Mouse (Mus musculus) embryo, embryonic 10.5 days (tissue): ENCODE measurements around the gene She.

Experiments used
- DNase-seq: peaks from one replicate; pipeline ENCODE4 v3.0.0-alpha.2; 2015; ENCODE audit warnings: low spot score

The She gene

DNA sequence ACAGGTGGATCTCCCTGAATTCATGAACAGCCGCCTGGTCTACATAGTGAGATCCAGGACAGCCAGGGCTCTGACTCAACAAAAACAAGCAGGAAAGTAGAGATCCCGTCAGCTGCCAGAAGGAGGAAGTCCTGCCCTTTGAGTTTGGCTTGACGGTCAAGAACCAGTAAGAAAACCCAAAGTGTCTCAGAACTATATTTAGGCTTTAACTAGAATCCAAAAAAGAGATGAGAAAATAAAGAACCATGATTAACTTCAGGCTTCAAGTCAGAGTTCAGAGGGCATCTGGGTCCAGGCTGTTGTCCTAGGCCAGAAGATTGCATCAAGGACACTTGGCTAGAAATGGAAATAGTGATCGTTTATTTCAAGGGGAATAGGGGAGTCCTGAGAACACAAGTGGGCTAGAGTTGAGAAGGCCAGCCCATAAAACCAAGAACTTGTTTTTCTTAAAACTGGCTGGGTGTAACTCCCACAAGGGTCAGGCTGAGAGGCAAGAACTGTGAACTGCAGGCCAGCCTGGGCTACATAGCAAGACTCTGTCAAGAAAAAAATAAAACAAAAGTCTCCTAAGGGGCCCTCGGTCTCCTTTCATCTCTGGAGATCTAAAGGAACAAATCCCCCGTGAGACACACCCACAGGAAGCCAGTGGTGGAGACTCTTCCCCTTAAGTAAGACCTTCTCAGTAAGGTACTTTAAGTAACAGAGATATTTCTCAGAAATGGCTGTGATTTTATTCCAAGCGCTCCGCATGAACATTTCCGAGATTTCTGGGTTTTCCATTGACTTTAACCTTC lies 32.7 kb downstream of the She start:
- no peak for DNase-seq

DNA sequence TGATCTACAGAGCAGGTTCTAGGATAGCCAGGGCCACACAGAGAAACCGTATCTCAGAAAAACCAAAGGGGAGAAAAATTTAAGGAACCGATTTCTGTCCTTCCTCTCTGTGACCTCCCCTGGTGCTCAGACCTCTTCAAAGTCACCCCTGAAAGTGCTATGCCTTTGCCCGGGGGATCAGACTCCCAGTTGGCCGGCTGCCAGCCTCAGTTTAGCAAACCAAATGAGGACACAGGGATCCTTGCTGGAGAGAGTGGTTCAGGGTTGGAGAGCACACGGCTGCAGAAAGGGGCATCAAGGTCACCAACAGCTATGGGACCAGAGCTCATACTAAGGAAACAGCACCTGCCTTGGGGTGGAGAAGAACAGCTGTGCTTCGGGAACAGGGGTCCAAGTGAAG lies 33.9 kb downstream of the She start:
- DNase-seq = no peak

DNA sequence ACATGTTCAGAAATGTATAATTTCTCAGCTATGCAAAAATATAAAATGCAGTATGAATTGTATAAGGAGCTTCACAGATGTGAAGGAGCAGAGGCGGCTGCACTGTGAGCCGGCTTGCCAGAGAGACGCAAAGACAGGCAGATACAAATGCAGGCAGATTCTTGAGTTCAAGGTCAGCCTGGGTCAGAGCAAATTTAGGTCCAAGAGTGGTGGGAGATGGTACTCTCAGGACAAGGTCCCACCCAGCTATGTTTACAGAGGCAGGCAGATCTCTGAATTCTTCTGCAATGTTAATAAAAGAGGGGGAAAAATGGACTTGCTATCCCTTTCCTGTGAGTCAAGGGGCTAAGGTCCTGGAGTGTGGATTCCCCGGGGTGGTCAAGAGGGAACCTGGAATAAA lies 34.6 kb downstream of the She start:
- no peak for DNase-seq

DNA sequence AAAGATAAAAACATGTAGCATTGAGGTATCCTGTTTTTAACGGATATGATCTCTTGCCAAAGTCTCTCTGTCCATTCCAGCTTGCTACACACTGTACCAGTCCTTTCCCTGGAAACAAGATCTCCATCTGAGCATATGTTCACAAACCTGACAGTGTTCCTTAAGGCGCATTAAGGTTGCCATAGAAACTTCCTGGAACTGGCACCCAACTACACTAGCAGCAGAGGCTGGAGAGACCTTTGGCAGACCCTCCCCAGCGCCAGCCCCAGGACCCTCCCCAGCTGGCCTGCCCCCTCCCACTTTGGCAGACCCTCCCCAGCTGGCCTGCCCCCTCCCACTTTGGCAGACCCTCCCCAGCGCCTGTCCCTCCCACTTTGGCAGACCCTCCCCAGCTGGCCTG lies 36.5 kb downstream of the She start:
- DNase-seq = no peak

DNA sequence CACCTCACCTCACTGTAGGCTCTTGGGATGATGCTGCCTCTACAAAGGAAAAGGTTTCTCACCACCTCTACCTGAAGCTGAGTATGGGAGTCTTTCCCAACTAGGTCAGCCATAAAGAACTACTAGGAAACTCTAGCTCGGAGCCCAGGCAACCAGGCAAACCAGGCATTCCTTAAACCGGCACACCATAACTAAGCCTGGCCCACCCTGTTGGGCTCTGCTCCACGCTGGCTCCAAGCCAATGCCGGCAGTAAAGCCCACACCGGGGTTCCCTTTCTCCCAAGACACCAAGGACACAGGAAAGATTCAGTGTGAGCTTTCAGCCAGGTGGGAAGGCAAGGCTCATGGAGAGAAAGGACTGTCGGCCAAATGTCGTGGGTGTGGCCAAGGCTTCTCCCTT lies 37.2 kb downstream of the She start:
- peak; percentile 33 for DNase-seq

DNA sequence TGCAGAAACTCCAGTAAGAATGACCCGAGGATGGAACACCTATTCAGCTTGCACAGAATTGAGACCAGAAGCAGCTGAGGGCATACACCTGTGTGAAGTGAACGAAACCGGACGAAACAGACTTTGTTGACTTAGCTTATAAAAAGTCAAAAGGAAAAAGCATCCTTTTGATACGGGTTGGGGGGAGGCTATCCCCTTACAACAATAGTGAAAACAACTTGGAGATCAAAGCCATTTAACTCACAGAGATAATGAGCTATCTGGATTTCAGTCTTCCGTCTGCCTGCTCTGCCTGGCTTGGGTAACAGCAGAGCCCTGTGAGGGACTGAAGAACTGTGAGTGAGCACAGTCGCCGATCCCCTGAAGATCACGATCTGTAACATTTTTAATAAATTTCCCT lies 37.8 kb downstream of the She start:
- DNase-seq = no peak

DNA sequence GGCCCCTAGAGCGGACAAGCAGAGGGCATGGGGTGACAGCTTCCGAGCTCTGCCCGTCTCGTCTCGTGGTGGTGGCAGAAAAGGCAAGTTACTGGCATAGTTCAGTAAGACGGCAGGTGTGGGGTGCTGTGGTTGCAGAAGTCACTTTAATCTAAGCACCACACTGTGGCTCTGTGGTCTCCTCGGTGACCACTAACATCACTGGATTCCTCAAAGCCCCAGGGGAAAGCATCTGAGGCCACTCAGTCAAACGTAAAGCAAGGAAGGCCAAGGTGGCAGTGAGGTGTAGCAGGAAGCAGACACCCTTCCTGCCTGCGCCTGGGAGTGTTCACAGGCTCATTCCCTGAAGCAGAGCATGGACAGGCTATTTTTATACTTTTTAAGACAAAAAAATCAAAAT lies 38.4 kb downstream of the She start:
- DNase-seq = no peak

DNA sequence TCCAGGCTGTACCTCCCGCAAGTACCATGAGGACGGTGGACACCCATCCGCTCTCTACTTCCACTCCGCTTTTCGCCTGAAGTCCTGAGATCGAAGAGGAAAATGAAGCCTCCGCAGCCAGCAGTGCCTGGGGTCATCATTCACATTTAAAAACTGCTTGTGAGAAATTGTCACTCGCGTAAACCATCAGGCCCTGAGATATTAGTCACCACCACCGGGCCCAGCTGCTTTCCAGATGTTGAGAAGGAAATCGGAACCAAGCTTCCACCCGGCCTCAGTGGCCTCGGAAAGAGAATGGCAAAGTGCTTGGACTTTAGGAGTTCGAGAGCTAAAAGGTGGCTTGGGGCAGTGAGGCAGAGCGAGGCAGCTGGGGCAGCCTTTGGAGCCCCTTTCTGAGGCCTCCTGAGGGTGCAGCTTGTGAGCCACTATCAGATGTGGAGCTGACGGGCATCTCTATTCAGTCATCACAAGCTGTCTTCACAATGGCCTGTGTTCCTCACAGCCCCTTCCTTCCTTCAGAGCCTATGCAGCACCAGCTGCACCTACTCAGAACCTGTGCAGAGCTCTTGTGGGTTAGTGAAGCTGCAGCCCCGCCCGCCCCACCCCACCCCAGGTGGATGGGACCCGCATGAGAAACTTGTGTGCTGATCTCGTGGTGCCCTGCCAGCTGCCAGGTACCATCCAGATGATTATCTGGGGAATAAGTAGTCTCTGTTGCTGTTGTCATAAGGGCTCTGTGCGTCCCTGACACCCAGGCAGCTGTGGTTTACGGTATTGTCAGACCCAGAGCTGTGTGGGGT lies 39.5 kb downstream of the She start:
- DNase-seq = no peak

DNA sequence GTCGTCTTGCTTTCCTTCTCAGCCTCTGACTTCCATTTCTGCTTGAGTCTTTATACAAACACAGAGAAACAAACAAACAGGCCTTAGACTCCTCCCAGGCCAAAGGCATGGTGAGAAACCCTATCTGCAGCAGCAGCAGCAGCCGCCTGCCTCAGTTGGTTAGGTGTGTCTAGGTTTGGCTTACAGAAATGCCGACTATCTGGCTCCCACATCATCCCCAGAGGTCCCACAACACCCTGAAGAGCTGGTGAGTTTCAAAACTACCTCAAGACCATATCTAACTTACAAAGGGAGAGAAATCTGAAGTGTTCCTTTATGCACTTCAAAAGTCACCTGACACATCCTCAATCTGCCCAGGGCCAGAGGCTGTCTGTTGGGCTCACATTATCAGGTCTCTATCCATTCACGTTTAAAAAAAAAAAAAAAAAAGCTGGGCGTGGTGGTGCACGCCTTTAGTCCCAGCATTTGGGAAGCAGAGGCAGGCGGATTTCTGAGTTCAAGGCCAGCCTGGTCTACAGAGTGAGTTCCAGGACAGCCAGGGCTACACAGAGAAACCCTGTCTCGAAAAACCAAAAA lies 40.3 kb downstream of the She start:
- no peak for DNase-seq

DNA sequence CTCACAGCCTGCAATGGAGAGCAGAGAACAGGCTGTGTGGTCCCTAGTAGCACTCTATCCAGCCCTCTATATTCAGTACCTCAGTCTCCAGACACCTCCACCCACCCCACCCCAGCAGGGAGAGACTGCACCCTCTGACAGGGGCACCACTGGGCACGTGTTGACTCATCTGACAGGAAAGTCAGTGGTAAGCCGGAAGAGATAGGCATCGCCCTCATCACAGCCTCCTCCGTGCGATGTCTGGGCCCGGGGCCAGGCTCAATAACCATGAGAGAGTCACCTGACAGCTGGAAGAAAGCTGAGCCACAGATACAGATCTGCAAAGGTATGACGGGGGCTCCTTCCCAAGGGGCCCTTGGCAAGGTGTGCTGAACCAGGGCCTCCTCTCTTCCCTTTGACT lies 41.0 kb downstream of the She start:
- no peak for DNase-seq

DNA sequence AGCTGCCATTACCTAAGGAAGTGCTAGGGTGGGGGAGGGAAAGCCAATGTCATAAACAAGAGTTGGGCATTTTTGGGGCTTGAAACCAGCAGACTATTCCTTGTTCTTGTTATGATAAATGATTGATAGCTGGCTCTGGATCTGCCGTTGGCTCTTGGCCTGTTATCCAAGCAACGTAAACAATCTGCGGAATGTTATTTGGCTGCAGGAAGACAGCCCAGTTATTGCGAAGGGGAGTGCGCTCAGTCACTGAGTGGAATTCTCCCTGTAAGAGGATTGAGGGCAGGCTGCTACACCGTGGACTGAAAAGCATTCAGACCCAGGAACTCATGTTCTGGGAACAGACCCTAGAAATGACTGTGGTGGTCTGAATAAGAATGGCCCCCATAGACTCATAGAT lies 41.5 kb downstream of the She start:
- no peak for DNase-seq

DNA sequence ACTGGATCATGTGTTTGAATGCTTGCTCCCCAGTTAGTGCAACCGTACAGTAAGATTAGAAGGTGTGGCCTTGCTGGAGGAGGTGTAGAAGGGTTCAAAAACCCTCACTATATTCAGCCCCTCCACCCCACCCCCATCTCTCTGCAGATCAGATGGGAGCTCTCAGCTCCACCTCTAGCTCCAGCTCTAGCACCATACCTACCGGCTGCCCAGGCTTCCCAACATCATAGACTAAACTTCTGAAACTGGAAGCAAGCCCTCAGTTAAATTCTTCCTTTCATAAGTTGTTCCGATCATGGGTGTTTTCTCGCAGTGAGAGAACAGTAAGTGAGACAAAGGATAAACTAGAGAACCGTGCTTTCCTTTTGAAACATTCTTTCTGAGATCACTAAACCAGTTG lies 42.9 kb downstream of the She start:
- no peak for DNase-seq

DNA sequence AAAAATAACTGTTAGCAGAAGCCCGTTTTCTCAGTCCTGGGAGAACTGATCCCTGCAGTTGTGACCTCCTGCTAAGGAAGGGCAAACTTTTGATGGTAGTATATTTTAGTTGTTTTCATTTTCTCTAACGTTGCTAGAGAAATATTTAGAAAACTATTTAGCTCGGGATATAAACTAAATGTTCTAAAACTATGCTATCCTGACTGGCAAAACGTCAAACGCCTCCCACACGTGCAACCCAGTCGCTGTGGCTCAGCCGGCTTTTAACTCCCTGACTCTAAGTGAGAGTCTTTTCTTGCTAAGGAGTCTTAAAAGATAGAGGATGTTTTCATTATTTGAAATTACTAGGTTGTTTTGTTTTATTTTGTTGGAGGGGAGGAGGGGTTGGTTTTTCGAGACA lies 43.9 kb downstream of the She start:
- no peak for DNase-seq

DNA sequence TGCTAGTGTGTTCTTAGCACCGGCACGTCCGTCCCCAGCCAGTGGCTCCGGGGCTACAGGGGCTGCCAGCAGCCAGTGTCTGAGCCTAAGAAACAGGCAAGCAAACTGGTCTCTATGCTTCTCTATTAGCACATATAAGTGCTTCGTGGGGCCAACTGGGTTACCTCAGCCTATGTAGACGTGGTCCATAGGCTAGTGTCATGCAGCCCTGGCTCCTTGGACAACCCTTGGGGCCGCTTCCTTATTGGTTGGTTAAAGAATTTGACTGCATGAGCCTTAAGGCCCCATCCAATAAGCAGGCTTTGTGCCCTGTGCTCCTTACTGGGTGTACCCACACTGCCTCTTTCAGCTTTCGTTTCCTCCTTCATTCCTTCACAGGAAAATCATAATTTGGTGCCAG lies 44.6 kb downstream of the She start:
- DNase-seq = no peak

DNA sequence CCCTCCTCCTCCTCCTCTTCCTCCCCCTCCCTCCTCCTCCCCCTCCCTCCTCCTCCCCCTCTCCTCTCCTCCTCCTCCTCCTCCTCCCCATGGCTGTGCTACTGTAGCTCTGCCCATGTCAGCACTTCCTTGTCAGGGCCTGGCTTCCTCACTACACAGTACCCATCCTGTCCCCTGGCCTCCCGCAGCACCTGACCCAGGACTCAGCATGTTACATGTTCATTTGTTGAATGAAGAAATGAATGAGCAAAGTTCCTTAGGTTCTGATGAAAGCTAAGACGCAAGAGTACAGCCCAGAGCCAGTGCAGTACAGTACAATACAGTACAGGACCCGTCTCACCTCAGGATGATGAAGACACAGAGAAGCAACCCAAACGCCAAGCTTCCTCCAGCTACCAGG lies 45.3 kb downstream of the She start:
- no peak for DNase-seq

DNA sequence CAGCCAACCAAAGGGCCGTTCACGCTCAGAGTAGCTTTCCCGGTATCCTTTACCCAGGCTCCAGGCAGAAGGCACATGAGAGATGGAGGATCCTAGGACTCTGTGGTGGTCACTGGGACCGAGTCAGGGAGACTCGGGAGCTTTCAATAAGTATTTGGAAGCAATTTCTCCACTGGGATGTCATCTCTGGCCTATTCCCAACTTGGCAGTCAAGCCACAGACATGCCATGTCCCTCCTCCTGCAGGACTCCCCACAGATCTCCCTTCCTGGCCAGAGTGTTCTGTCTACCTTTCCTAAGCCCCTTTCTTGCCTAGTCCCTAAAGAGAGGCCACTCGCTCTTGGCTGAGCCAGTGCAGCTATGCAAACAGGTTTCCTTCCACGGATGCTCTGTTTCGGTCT lies 46.0 kb downstream of the She start:
- DNase-seq = no peak

DNA sequence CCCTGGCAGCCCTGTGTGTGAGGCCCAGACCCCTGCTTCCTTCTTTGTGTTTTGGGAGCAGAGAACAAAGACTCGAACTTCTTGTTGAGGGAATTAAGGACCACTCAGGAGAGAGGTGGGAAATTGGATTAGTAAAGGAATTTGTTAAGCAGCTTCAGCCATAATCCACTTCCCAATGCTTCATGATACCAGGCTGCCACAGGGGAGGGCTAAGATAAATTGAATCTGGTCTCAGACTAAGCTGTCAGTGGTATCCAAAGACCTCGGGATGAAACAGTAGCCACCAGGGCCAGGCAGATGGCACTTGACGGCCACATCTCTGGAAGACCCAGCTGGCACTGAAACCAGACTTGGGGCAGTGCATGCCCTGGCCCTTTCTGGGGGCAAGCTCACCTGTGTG lies 47.3 kb downstream of the She start:
- no peak for DNase-seq

DNA sequence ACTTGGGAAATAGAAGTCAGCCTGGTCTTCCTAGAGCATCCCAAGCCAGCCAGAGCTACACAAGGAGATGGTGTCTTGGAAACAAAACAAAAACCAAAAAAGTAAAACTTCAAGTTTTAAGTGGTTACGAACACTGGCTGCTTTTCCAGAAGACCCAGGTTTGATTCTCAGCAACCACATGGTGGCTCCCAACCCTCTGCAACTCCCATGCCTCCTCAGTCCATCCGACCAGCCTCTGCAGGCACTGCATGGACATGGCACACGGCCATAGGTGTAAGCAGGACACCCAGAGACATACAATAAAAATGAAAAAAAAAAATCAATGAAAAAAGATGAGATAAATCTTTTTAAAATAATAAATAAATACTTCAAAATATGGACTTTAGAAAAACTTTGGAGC lies 48.2 kb downstream of the She start:
- no peak for DNase-seq

DNA sequence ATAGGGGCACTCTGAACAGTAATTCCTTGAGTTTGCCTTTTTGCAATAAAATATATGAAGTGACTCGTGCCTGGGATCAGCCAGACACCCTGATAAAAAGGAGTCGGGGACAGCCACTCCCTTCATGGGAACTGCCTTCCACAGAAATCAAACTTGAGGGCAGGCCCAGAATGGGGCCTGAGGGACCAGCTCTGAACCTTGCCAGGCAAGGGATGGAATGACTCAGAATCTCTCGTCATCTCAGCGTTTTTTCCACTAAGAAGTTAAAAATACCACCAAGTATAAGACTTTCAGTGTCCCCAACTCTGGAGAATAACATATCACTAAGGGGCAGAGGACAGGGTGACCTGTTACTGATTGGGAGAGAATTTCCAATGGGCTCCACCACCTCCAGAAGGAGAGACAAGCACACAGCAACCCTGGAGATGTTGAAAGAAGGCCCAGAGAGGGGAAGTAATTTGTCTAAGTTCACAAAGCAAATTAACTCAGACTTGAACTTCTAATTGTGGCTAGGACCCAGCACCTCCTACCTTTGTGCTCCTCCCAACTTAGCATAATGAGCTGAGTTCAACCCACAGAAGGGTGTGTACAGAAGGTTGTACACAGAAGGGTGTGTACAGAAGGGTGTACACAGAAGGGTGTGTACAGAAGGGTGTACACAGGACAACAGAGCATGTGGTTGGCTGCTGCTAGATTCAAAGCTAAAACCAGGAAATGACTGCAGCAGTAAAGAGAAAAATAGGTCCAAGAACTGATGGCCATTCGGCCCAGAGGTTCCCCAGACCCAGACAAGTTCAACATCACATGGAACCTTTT lies 49.1 kb downstream of the She start:
- no peak for DNase-seq

DNA sequence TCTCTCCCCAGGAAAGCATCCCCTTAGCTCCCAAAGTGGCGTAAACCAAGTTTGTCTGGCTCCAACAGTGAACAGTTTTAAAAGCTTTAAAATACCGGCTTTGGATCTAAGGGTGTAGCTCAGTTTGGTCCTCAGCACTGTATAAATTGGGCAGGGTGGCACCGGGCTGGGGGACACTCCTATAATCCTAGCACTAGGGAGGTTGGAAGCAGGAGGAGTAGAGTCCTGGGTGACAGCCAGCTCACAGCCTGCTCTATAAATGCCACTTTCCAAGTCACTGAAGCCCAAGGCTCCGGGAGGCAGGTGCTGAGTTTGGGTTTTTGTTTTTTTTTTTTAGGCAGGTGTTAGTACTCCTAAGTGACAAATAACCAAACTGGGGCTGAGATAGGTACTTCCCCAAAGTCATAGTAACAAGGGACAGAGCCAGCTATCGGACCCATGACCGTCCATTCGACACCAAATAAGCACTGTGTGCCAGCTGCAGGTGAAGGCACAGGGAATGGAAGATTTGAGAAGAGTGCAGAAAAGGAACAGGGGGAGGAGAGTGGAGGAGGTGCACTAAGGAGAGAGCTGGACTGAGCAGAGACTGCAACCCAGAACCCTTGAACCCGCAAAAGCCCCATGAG lies 51.5 kb downstream of the She start:
- DNase-seq = no peak

DNA sequence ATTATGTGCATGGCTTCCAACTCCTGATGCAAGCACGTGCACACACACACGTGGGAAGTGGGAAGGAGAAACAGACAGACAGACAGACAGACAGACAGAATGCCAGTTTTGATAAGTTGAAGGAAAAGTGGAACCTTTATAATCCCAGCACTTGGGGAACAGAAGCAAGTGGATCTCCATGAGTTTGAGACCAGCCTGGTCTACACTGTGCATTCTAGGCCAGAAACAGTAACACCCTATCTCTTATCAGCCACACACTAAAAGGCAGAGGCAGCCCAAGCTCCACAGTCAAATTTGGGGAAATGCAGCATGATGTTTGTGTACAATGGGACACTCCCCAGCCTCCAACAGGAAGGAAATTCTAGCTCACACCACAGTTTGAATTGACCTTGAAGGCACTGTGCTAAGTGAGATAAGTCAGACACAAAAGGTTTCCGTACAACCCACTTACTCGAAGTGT lies 52.4 kb downstream of the She start:
- no peak for DNase-seq

DNA sequence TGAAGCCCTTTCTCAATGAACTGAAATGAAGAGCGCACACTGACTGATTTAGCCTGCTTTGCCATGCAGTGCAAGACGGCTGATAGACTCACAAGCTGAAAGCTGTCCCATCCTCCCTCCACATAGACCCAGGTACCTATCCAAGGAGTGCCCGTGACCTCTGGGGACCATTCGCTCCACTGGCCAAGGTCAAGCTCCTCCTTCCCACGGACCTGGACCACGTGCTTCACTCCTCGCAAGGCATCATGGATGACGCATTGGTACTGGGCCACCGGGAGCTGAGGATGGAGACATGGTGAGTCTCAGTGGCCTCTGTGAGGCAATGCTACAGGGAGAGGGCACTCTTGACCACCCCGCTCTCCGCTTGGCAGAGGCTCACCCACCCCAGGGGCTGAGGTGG lies 54.6 kb downstream of the She start:
- no peak for DNase-seq
